Mouse (Mus musculus): Measurements from ENCODE around the gene Dhx8.
A peak's percentile ranks its signal among the peaks of the same experiment; 100 is the strongest.

The Dhx8 gene

GRCm38 (mm10) chr11:101756616-101757015 lies 23.9 kb downstream of the Dhx8 start:
- no peak for DNase-seq (ENCODE audit: low spot score)

GRCm38 (mm10) chr11:101757366-101757765 lies 24.6 kb downstream of the Dhx8 start:
- DNase-seq (ENCODE audit: low spot score): no peak

- no peak for DNase-seq (ENCODE audit: low spot score)
These were observed 25.7 kb downstream of the Dhx8 start for GRCm38 (mm10) chr11:101758431-101758830.

- DNase-seq (ENCODE audit: low spot score): no peak
These were observed 26.8 kb downstream of the Dhx8 start for GRCm38 (mm10) chr11:101759530-101759929.

GRCm38 (mm10) chr11:101763723-101764122 lies 31.0 kb downstream of the Dhx8 start:
- DNase-seq (ENCODE audit: low spot score): peak; percentile 88

- DNase-seq (ENCODE audit: low spot score): no peak
These were observed 31.8 kb downstream of the Dhx8 start for GRCm38 (mm10) chr11:101764546-101764945.

GRCm38 (mm10) chr11:101767326-101767725 lies 34.6 kb downstream of the Dhx8 start:
- no peak for DNase-seq (ENCODE audit: low spot score)

- no peak for DNase-seq (ENCODE audit: low spot score)
These were observed 36.0 kb downstream of the Dhx8 start for GRCm38 (mm10) chr11:101768721-101769120.

GRCm38 (mm10) chr11:101770266-101770665 lies 37.5 kb downstream of the Dhx8 start:
- DNase-seq (ENCODE audit: low spot score): no peak

- DNase-seq (ENCODE audit: low spot score): no peak
These were observed 39.3 kb downstream of the Dhx8 start for GRCm38 (mm10) chr11:101772027-101772426.

GRCm38 (mm10) chr11:101772449-101772848 lies 39.7 kb downstream of the Dhx8 start:
- peak; percentile 97 for DNase-seq (ENCODE audit: low spot score)

GRCm38 (mm10) chr11:101776846-101777245 lies 44.1 kb downstream of the Dhx8 start:
- no peak for DNase-seq (ENCODE audit: low spot score)

GRCm38 (mm10) chr11:101783135-101783534 lies 50.4 kb downstream of the Dhx8 start:
- no peak for DNase-seq (ENCODE audit: low spot score)

GRCm38 (mm10) chr11:101783584-101783983 lies 50.9 kb downstream of the Dhx8 start:
- DNase-seq (ENCODE audit: low spot score): no peak

GRCm38 (mm10) chr11:101784072-101784471 lies 51.4 kb downstream of the Dhx8 start:
- DNase-seq (ENCODE audit: low spot score): peak; percentile 37

- DNase-seq (ENCODE audit: low spot score): peak; percentile 54
These were observed 51.9 kb downstream of the Dhx8 start for GRCm38 (mm10) chr11:101784488-101785142.

GRCm38 (mm10) chr11:101785143-101785851 lies 52.6 kb downstream of the Dhx8 start, which contains the start of gene Etv4:
Gene Etv4 (minus strand): TSS chr11:101785371.
- peak; percentile 98 for DNase-seq (ENCODE audit: low spot score)

- peak; percentile 32 for DNase-seq (ENCODE audit: low spot score)
These were observed 53.1 kb downstream of the Dhx8 start for GRCm38 (mm10) chr11:101785852-101786205.

- DNase-seq (ENCODE audit: low spot score): no peak
These were observed 53.9 kb downstream of the Dhx8 start for GRCm38 (mm10) chr11:101786651-101787050.

- no peak for DNase-seq (ENCODE audit: low spot score)
These were observed 54.7 kb downstream of the Dhx8 start for GRCm38 (mm10) chr11:101787432-101787831.

- DNase-seq (ENCODE audit: low spot score): peak; percentile 35
These were observed 58.2 kb downstream of the Dhx8 start for GRCm38 (mm10) chr11:101790811-101791526.

GRCm38 (mm10) chr11:101797355-101797754 lies 64.6 kb downstream of the Dhx8 start:
- DNase-seq (ENCODE audit: low spot score): no peak

GRCm38 (mm10) chr11:101798083-101798482 lies 65.4 kb downstream of the Dhx8 start:
- DNase-seq (ENCODE audit: low spot score): no peak
